Mouse (Mus musculus) liver, embryonic 11.5 days (tissue): ENCODE data around the gene Rtl4. TPM values are rescaled to one million over a fixed set of nuclear protein-coding genes. Genes with fewer than 3 reads are reported as not detected.

Experiments
- ATAC-seq: fragments of 200-750 bp; cut with Nextera tagmentation; replicated peaks from 2 replicates; pipeline ENCODE4 v1.8.0; 2017; ENCODE audit warnings: moderate number of reproducible peaks, mild to moderate bottlenecking, moderate TSS enrichment, moderate library complexity; ENCODE audit not compliant: low FRiP score
- DNase-seq: peaks from one replicate; pipeline ENCODE4 v3.0.0-alpha.2; 2017; ENCODE audit warnings: low spot score
- H3K27ac ChIP-seq: fragments of 300-500 bp; sonication (generic); 2 replicates; pipeline ENCODE4 v1.5.1; 2014; ENCODE audit warnings: mild to moderate bottlenecking, low read depth, low read length, control low read depth
- H3K27me3 ChIP-seq: fragments of 300-500 bp; sonication (generic); replicated peaks from 2 replicates; pipeline ENCODE4 v1.6.1; 2014; ENCODE audit warnings: low read length, mixed read lengths; ENCODE audit not compliant: control insufficient read depth, insufficient read depth
- H3K36me3 ChIP-seq: fragments of 300-500 bp; sonication (generic); 2 replicates; pipeline ENCODE4 v1.6.1; 2014; ENCODE audit warnings: mild to moderate bottlenecking, low read length, moderate library complexity, mixed read lengths; ENCODE audit not compliant: control insufficient read depth, insufficient read depth
- H3K4me1 ChIP-seq: fragments of 300-500 bp; sonication (generic); replicated peaks from 2 replicates; pipeline ENCODE4 v1.6.1; 2014; ENCODE audit warnings: low read length, mixed read lengths; ENCODE audit not compliant: control insufficient read depth, insufficient read depth
- H3K4me2 ChIP-seq: fragments of 300-500 bp; sonication (generic); 2 replicates; pipeline ENCODE4 v1.6.1; 2014; ENCODE audit warnings: mild to moderate bottlenecking, control low read depth, moderate library complexity
- H3K4me3 ChIP-seq: fragments of 300-500 bp; sonication (generic); 2 replicates; pipeline ENCODE4 v1.5.1; 2014; ENCODE audit warnings: low read depth, low read length, control low read depth
- H3K9ac ChIP-seq: fragments of 300-500 bp; sonication (generic); 2 replicates; pipeline ENCODE4 v1.6.1; 2014; ENCODE audit warnings: low read depth, low read length, control low read depth
- H3K9me3 ChIP-seq: fragments of 300-500 bp; sonication (generic); 2 replicates; pipeline ENCODE4 v1.6.1; 2016; ENCODE audit warnings: low read length, inconsistent platforms, mixed read lengths; ENCODE audit not compliant: control insufficient read depth
- WGBS: fragments of 180-500 bp; shearing (Covaris S2); extraction: QIAGEN DNeasy Blood & Tissue Kit; methylation state at CpG from one replicate; pipeline ENCODE4 v1.1.7; 2014; 5-methylcytosine and 5-hydroxymethylcytosine counted together
- polyA plus RNA-seq: library from polyadenylated mRNA; unstranded; fragments of >200 nt; fragmentation: Nextera tagmentation; extraction: Ambion mirVana; gene quantifications from 2 replicates; pipeline ENCODE4 v1.2.1, GENCODE M21; 2014

Gene Rtl4
- polyA plus RNA-seq: 0.67 and 0.73 TPM in 2 replicates

GRCm38 (mm10) chrX:144688207-144689118, at the start of gene Rtl4:
TSS of gene Rtl4 (plus strand) at chrX:144688907.
- 11% methylated on average over 13 of the region's 31 CpGs for WGBS
- Histone ChIP-seq H3K36me3 (no peaks in the 10 kb centered on the region), H3K9ac (no peak within 1 kb of the TSS), H3K27me3 (peaks cover 29% of the 10 kb centered on the region), H3K27ac (no peak within 1 kb of the TSS), H3K4me2 (peak within 1 kb of the TSS; percentile 52), H3K4me3 (peak within 1 kb of the TSS; percentile 36), H3K4me1 (no peaks in the 10 kb centered on the region), H3K9me3 (no peaks in the 10 kb centered on the region)
- no peak for DNase-seq
- ATAC-seq: peak; percentile 60

DNA sequence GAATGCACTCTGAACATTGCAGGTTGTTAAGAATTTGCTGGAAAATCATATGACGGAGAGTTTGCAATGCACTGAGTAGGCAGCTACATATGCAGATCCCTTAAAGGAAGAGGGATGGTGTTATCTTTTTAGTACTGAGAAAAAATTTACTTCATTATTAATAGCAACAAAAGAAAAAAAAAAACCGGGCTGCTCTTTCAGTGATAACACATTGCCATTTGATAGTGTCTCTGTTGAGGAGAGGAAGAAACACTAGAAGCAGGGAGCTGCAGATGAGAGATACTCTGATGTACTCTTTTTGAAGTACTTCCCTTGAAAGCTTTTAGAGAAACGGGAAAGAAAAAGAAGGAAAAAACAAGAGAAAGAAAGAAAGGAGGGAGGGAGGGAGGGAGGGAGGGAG, 44.0 kb upstream of the Rtl4 start:
- no peaks in the 10 kb centered on the region for H3K9me3 ChIP-seq
- H3K27me3 ChIP-seq: no peaks in the 10 kb centered on the region; the same call in 1 of the 2 replicates
- H3K4me1 ChIP-seq: no peaks in the 10 kb centered on the region
- H3K9ac ChIP-seq: no peak overlapping the region
- ATAC-seq (no peak), DNase-seq (no peak)
- H3K27ac ChIP-seq: no peak overlapping the region
- no peaks in the 10 kb centered on the region for H3K36me3 ChIP-seq
- WGBS: 49% methylated on average over 2 of the region's 3 CpGs
- H3K4me3 ChIP-seq: no peak overlapping the region
- H3K4me2 ChIP-seq: no peak overlapping the region

DNA sequence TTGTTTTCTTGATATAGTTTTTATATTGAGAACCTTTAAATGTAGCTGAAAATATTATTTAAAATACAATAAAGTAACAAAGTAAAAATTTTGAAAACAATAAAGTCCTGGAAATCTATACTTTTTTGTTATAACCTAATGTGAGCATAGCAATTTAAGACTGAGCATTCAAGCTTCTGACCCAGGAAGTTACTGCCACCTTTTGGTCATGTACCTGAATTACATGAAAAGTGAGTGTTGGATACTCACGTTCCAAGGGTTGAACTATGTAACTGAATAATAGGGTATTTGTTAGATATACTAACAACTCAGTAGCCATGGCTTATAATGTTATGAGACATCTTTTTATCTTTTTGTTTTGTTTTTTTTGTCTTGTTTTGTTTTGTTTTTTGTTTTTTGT, 43.3 kb upstream of the Rtl4 start:
- Histone ChIP-seq H3K4me2 (no peak overlapping the region), H3K4me1 (no peaks in the 10 kb centered on the region), H3K9ac (no peak overlapping the region), H3K27ac (no peak overlapping the region), H3K4me3 (no peak overlapping the region), H3K36me3 (no peaks in the 10 kb centered on the region), H3K9me3 (no peaks in the 10 kb centered on the region), H3K27me3 (no peaks in the 10 kb centered on the region; the same call in 1 of the 2 replicates)
- no peak for ATAC-seq
- WGBS: 30% methylated on average over 1 of the region's 1 CpGs
- DNase-seq: no peak

- H3K36me3 ChIP-seq: no peaks in the 10 kb centered on the region
- no peak overlapping the region for H3K27ac ChIP-seq
- DNase-seq (no peak), ATAC-seq (no peak)
- no peak overlapping the region for H3K4me3 ChIP-seq
- H3K27me3 ChIP-seq: peaks cover 2% of the 10 kb centered on the region; the same call in 1 of the 2 replicates
- WGBS: 54% methylated on average over 2 of the region's 2 CpGs
- H3K4me2 ChIP-seq: no peak overlapping the region
- no peaks in the 10 kb centered on the region for H3K4me1 ChIP-seq
- H3K9me3 ChIP-seq: no peaks in the 10 kb centered on the region
- no peak overlapping the region for H3K9ac ChIP-seq
These were observed 36.5 kb upstream of the Rtl4 start for GRCm38 (mm10) chrX:144652196-144652595.

DNA sequence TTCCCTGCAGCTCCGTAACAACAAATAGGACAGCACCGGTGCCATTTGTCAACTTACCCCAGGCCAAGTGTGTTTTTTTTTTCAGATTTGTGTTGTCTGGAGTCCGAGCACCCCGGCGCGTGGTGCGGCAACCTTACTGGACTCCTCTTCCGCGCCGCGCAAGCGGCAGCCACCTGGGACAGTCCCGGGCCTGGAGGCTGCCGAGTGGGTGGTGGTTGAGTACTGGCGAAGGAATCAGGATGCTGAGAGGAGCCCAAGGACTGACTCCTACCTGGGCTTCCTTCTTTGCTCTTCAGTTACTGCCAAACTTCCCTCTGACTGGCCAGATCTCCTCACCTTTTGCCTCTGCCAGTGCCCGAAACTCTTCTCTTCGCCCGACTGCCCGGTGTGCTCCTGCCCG, 965 bp upstream of the Rtl4 start:
- Histone ChIP-seq H3K27me3 (peaks cover 29% of the 10 kb centered on the region), H3K4me3 (0 out of 2 replicates have a peak overlapping the region, but pooled peaks have one; percentile 4), H3K4me2 (peak overlapping the region; percentile 52), H3K9me3 (no peaks in the 10 kb centered on the region), H3K9ac (no peak overlapping the region), H3K4me1 (no peaks in the 10 kb centered on the region), H3K36me3 (no peaks in the 10 kb centered on the region), H3K27ac (no peak overlapping the region)
- 23% methylated on average over 20 of the region's 20 CpGs for WGBS
- ATAC-seq (no peak), DNase-seq (peak; percentile 29)

DNA sequence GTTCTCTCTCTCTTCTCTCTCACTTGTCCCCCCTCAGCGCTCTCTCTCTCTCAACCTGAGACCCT, 733 bp upstream of the Rtl4 start, which contains the start of gene Trpc5:
Gene Trpc5, minus strand, starts transcription at position 39 of the 65 bp plus-strand sequence.
- 38% methylated on average over 1 of the region's 1 CpGs for WGBS
- peak within 1 kb of the TSS; percentile 36 for H3K4me3 ChIP-seq
- H3K4me1 ChIP-seq: no peaks in the 10 kb centered on the region
- no peaks in the 10 kb centered on the region for H3K9me3 ChIP-seq
- no peak for DNase-seq
- H3K27me3 ChIP-seq: peaks cover 29% of the 10 kb centered on the region
- H3K27ac ChIP-seq: no peak within 1 kb of the TSS
- no peaks in the 10 kb centered on the region for H3K36me3 ChIP-seq
- no peak within 1 kb of the TSS for H3K9ac ChIP-seq
- no peak for ATAC-seq
- peak within 1 kb of the TSS; percentile 52 for H3K4me2 ChIP-seq

DNA sequence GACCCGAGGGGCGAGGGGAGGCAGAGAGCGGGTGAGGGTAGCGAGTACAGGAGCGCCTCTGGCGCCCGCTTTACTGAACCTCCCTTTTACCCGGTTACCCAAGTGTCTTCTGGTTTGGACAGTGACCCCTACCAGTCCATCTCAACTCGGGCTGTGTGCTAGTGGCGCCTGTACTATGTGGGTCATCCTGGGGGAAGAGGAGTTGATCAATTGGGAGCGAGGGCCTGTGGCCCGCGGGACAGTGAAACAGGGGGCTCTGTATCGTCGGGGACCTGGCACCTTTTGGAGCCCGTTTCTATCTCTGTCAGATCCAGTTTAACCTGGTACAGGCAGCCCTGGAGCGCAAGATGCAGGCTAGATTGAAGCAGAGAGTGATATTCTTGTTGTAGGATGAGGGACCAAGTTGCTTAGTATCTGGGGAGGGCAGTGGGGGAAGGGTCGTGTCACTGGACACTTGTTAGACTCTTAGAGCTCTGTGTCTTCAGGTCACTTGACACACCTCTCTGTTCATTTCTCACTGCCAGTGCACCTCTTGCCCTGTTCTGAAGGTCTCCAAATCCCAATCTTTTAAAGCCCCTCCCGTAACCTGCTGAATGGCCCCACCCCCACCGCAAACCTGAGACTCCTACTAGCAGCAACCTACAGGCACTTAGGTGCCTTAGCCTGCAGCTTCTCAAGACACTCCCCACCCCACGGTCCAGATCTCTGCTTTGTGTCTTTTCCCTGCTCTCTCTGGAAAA, 582 bp downstream of the Rtl4 start:
- ATAC-seq (peak; percentile 53), DNase-seq (peak; percentile 31)
- Histone ChIP-seq H3K4me3 (peak overlapping the region; percentile 36), H3K36me3 (no peaks in the 10 kb centered on the region), H3K9me3 (no peaks in the 10 kb centered on the region), H3K27me3 (peaks cover 29% of the 10 kb centered on the region), H3K4me1 (no peaks in the 10 kb centered on the region), H3K4me2 (peak overlapping the region; percentile 52), H3K27ac (no peak overlapping the region), H3K9ac (no peak overlapping the region)
- WGBS: 11% methylated on average over 21 of the region's 21 CpGs

GRCm38 (mm10) chrX:144689859-144690181, 1.1 kb downstream of the Rtl4 start:
- WGBS: 13% methylated on average over 7 of the region's 7 CpGs
- 0 out of 2 replicates have a peak overlapping the region, but pooled peaks have one; percentile 17 for H3K4me3 ChIP-seq
- DNase-seq (no peak), ATAC-seq (no peak)
- H3K9me3 ChIP-seq: no peaks in the 10 kb centered on the region
- H3K4me1 ChIP-seq: no peaks in the 10 kb centered on the region
- no peaks in the 10 kb centered on the region for H3K36me3 ChIP-seq
- H3K27me3 ChIP-seq: peaks cover 29% of the 10 kb centered on the region
- H3K9ac ChIP-seq: no peak overlapping the region
- H3K4me2 ChIP-seq: peak overlapping the region; percentile 52
- no peak overlapping the region for H3K27ac ChIP-seq

DNA sequence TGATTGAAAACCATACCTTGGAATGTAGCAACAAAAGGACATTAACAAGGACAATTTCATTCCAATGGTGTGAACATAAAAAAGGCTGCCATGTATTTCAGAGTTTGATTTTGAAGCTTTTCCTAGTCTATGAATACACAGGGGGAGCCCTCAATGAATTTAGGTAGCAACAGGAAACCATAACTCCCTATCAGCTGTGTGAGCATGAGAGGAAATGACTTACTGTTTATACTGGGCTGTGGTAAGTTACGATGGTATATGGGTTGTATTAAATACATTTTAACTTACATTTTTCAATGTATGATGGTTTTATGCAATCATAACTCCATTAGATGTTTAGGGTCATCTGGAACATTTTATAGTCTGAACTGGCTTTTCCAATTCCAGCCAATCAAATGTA, 27.6 kb downstream of the Rtl4 start:
- DNase-seq (no peak), ATAC-seq (no peak)
- H3K4me3 ChIP-seq: no peak overlapping the region
- H3K9me3 ChIP-seq: no peaks in the 10 kb centered on the region
- H3K4me2 ChIP-seq: no peak overlapping the region
- H3K9ac ChIP-seq: no peak overlapping the region
- H3K36me3 ChIP-seq: no peaks in the 10 kb centered on the region
- H3K27ac ChIP-seq: no peak overlapping the region
- 60% methylated on average over 1 of the region's 1 CpGs for WGBS
- no peaks in the 10 kb centered on the region for H3K27me3 ChIP-seq
- no peaks in the 10 kb centered on the region for H3K4me1 ChIP-seq
